Mouse (Mus musculus) cerebellum, postnatal 36 days (tissue): ENCODE results near the gene Ssna1.
A peak's percentile ranks its signal among the peaks of the same experiment; 100 is the strongest.

Source experiments
- DNase-seq, 2 experiments: peaks; one replicate each; pipeline ENCODE4 v3.0.0; 2021 to 2022; ENCODE audit warnings: mixed read lengths in 2 of 2

Gene Ssna1

GRCm38 (mm10) chr2:25289651-25290050, 17.4 kb upstream of the Ssna1 start, which contains the start of gene Lrrc26:
Gene Lrrc26, plus strand, starts transcription at chr2:25289915.
- peak in 1 of 2 experiments; percentile 79 for DNase-seq

GRCm38 (mm10) chr2:25288734-25289345, 16.6 kb upstream of the Ssna1 start:
- DNase-seq: no peak

- no peak for DNase-seq
Measured at GRCm38 (mm10) chr2:25287927-25288649, 15.8 kb upstream of the Ssna1 start, which contains the start of gene Tmem210. Gene Tmem210, plus strand, starts transcription at chr2:25288145.

- DNase-seq: peak; percentile 55 to 62
Measured at GRCm38 (mm10) chr2:25286837-25287636, 14.8 kb upstream of the Ssna1 start.

GRCm38 (mm10) chr2:25286314-25286713, 14.1 kb upstream of the Ssna1 start:
- no peak for DNase-seq

- DNase-seq: no peak
Measured at GRCm38 (mm10) chr2:25285551-25285950, 13.3 kb upstream of the Ssna1 start.

GRCm38 (mm10) chr2:25278928-25279882, 7.0 kb upstream of the Ssna1 start:
- DNase-seq: peak; percentile 91 to 92

- no peak for DNase-seq
Measured at GRCm38 (mm10) chr2:25273010-25273409, 772 bp upstream of the Ssna1 start.

- DNase-seq: no peak
Measured at GRCm38 (mm10) chr2:25272515-25272914, 277 bp upstream of the Ssna1 start.

- peak in 1 of 2 experiments; percentile 30 for DNase-seq
Measured at GRCm38 (mm10) chr2:25267746-25268309, 4.4 kb downstream of the Ssna1 start.

GRCm38 (mm10) chr2:25267241-25267640, 5.0 kb downstream of the Ssna1 start:
- DNase-seq: peak; percentile 27 to 41

GRCm38 (mm10) chr2:25266720-25267119, 5.5 kb downstream of the Ssna1 start:
- peak; percentile 74 to 77 for DNase-seq

GRCm38 (mm10) chr2:25265897-25266656, 6.2 kb downstream of the Ssna1 start:
- peak; percentile 97 for DNase-seq

- peak; percentile 86 to 89 for DNase-seq
Measured at GRCm38 (mm10) chr2:25264851-25265250, 7.4 kb downstream of the Ssna1 start.

- DNase-seq: peak in 1 of 2 experiments; percentile 37
Measured at GRCm38 (mm10) chr2:25264286-25264660, 8.0 kb downstream of the Ssna1 start.

GRCm38 (mm10) chr2:25263623-25264285, 8.5 kb downstream of the Ssna1 start:
- DNase-seq: no peak

- peak in 1 of 2 experiments; percentile 79 for DNase-seq
Measured at GRCm38 (mm10) chr2:25262795-25263622, 9.2 kb downstream of the Ssna1 start.

- DNase-seq: peak; percentile 97 to 98
Measured at GRCm38 (mm10) chr2:25262291-25262767, 9.9 kb downstream of the Ssna1 start, which contains the start of gene Tprn. Gene Tprn, plus strand, starts transcription at chr2:25262618.

GRCm38 (mm10) chr2:25261870-25262269, 10.4 kb downstream of the Ssna1 start:
- DNase-seq: no peak
